Mouse (Mus musculus) kidney, adult 2 months (tissue): ENCODE measurements at regions not wholly inside any gene's neighbourhood (a gene's known extent, or its start where the extent isn't known, plus 50 kb on each side); places are given as distances from the start of the nearest gene placed in this dataset.
A peak's percentile ranks its signal among the peaks of the same experiment; 100 is the strongest.

Experiments used
- DNase-seq: peaks from one replicate; pipeline ENCODE4 v3.0.0; 2021
- H3K27ac ChIP-seq: fragments of 200-500 bp; 2 replicates; pipeline ENCODE4 v1.5.1; 2012; ENCODE audit warnings: low read depth, low read length, control low read depth, inconsistent platforms; ENCODE audit not compliant: insufficient read depth
- H3K27me3 ChIP-seq: fragments of 200-500 bp; replicated peaks from 2 replicates; pipeline ENCODE4 v1.6.1; 2012; ENCODE audit warnings: mild to moderate bottlenecking, moderate library complexity, low read length, inconsistent platforms; ENCODE audit not compliant: control insufficient read depth, insufficient read depth
- H3K36me3 ChIP-seq: fragments of 200-500 bp; 2 replicates; pipeline ENCODE4 v1.6.1; 2012; ENCODE audit warnings: mild to moderate bottlenecking, moderate library complexity, low read length, inconsistent platforms; ENCODE audit not compliant: control insufficient read depth, insufficient read depth
- H3K4me1 ChIP-seq: fragments of 200-500 bp; 2 replicates; pipeline ENCODE4 v1.6.1; 2011; ENCODE audit warnings: low read length; ENCODE audit not compliant: control insufficient read depth, insufficient read depth
- H3K4me3 ChIP-seq: fragments of 200-500 bp; 2 replicates; pipeline ENCODE4 v1.5.1; 2011; ENCODE audit warnings: mild to moderate bottlenecking, low read depth, low read length, control low read depth; ENCODE audit not compliant: insufficient read depth
- CTCF ChIP-seq: fragments of 200-500 bp; conservative IDR thresholded peaks from 2 replicates; pipeline ENCODE4 v1.5.1; 2011; ENCODE audit warnings: low read depth, mild to moderate bottlenecking, control low read depth, low read length, moderate library complexity, mixed read lengths; ENCODE audit not compliant: insufficient read depth, insufficient read length
- POLR2A ChIP-seq: fragments of 200-500 bp; IDR thresholded peaks from one replicate; pipeline ENCODE4 v1.6.1; 2011; ENCODE audit warnings: low read depth, low read length, control low read depth
- WGBS: fragments of 180-500 bp; shearing (Covaris S2); methylation state at CpG from one replicate; pipeline ENCODE4 v1.1.7; 2018; 5-methylcytosine and 5-hydroxymethylcytosine counted together

GRCm38 (mm10) chr1:113109706-113110105, 1245.0 kb upstream of the Dsel start:
- WGBS, result 88% methylated on average over 2 of the region's 2 CpGs
- H3K36me3 ChIP-seq, result no peaks in the 10 kb centered on the region
- TF ChIP-seq POLR2A, result no peak
- no peak for TF ChIP-seq CTCF
- no peak overlapping the region for H3K27ac ChIP-seq
- H3K4me1 ChIP-seq, result no peaks in the 10 kb centered on the region
- DNase-seq, result no peak
- H3K4me3 ChIP-seq, result no peak overlapping the region
- H3K27me3 ChIP-seq, result no peaks in the 10 kb centered on the region

GRCm38 (mm10) chr1:113096086-113096485, 1231.4 kb upstream of the Dsel start:
- Histone ChIP-seq H3K4me1 (no peaks in the 10 kb centered on the region), H3K27me3 (no peaks in the 10 kb centered on the region)

GRCm38 (mm10) chr1:113089466-113089865, 1224.7 kb upstream of the Dsel start:
- no peaks in the 10 kb centered on the region for H3K36me3 ChIP-seq
- no peaks in the 10 kb centered on the region for H3K4me1 ChIP-seq
- H3K27ac ChIP-seq, result no peak overlapping the region
- no peaks in the 10 kb centered on the region for H3K27me3 ChIP-seq
- no peak overlapping the region for H3K4me3 ChIP-seq
- DNase-seq, result no peak
- TF ChIP-seq POLR2A, result no peak
- no peak for TF ChIP-seq CTCF

More at GRCm38 (mm10) chr1:113096086-113096485, 1231.4 kb upstream of the Dsel start:
- no peak overlapping the region for H3K4me3 ChIP-seq
- DNase-seq, result peak; percentile 67
- TF ChIP-seq CTCF, result no peak
- no peak for TF ChIP-seq POLR2A
- H3K27ac ChIP-seq, result peak overlapping the region; percentile 80; the same call in 1 of the 2 replicates
- H3K36me3 ChIP-seq, result no peaks in the 10 kb centered on the region
